Mouse (Mus musculus) lung, adult 2 months (tissue): ENCODE measurements around the gene Cdh23. TPM values are rescaled to one million over a fixed set of nuclear protein-coding genes. Genes with fewer than 3 reads are reported as not detected.
"Not testable (repeated sequence)": the region's sequence is repeated elsewhere in the genome, so short reads cannot be mapped to it uniquely, and the experiment has no call there.

Experiments used
- DNase-seq: peaks from one replicate; pipeline ENCODE4 v3.0.0; 2022
- H3K4me1 ChIP-seq: fragments of 200-500 bp; 2 replicates; pipeline ENCODE4 v1.6.1; 2011; ENCODE audit warnings: low read length; ENCODE audit not compliant: control insufficient read depth, insufficient read depth
- H3K4me3 ChIP-seq: fragments of 200-500 bp; replicated peaks from 2 replicates; pipeline ENCODE3; 2011; ENCODE audit warnings: low read depth, mild to moderate bottlenecking, control low read depth, low read length; ENCODE audit errors: extremely low read depth
- CTCF ChIP-seq: fragments of 200-500 bp; IDR thresholded peaks from 2 replicates; pipeline ENCODE4 v1.5.1; 2011; ENCODE audit warnings: mild to moderate bottlenecking, low read length, control low read depth; ENCODE audit not compliant: insufficient read depth
- POLR2A ChIP-seq: fragments of 200-500 bp; IDR thresholded peaks from 2 replicates; pipeline ENCODE4 v1.6.1; 2011; ENCODE audit warnings: low read depth, mild to moderate bottlenecking, control low read depth, low read length, borderline replicate concordance; ENCODE audit errors: extremely low read depth
- WGBS: fragments of 180-500 bp; shearing (Covaris S2); methylation state at CpG from one replicate; pipeline ENCODE4 v1.1.7; 2018; 5-methylcytosine and 5-hydroxymethylcytosine counted together
- polyA plus RNA-seq: library from polyadenylated mRNA; depleted of rRNA; stranded (reverse); fragments of >200 nt; gene quantifications from 2 replicates; pipeline ENCODE4 v1.2.3, GENCODE M21; 2012; rRNA removed

The Cdh23 gene
- polyA plus RNA-seq = 0.50 and 0.78 TPM in 2 replicates

- H3K4me1 ChIP-seq = no peaks in the 10 kb centered on the region
- H3K4me3 ChIP-seq = no peak within 1 kb of the TSS
- no peak for DNase-seq
- WGBS = 91% methylated on average over 6 of the region's 6 CpGs
- TF ChIP-seq POLR2A = no peak
- no peak for TF ChIP-seq CTCF
Measured at GRCm38 (mm10) chr10:60696390-60696789, at the start of gene Cdh23. Cdh23 (minus strand) TSS chr10:60696490.

DNA sequence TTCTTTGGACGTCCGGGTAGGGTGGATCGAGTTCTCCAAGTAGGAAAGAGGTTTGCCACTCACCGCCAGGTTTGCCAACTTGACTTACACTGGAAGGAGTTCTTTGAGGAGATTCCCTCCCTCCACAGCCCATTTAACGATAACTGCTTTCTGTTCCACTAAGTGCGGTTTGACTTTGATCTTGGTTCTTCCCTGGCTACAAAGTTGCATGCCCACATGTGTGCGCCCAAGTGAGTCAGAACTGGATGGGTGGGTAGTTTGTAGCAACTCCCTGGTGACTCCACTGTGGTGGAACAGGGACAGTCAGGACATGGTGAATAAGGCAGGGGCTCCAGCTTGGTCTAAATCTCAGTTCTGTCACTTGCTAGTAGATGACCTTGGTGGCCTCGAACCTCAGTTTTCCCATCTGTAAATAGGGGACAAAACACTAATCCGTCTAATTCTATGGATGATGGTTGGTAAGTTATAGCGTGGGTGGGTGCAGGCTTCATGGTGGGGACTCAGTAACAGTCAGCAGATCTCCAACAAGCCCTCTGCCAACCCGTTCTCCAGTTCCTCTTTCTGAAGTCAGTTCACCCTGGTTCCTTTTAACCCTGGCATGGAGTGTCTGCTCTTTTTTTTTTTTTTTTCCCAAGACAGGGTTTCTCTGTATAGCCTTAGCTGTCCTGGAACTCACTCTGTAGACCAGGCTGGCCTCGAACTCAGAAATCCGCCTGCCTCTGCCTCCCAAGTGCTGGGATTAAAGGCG lies 48.4 kb upstream of the Cdh23 start:
- WGBS = 83% methylated on average over 14 of the region's 14 CpGs
- TF ChIP-seq CTCF (no peak), POLR2A (no peak)
- Histone ChIP-seq H3K4me3 (no peak overlapping the region), H3K4me1 (no peaks in the 10 kb centered on the region)
- no peak for DNase-seq

GRCm38 (mm10) chr10:60743681-60744080 lies 47.4 kb upstream of the Cdh23 start:
- Histone ChIP-seq H3K4me3 (no peak overlapping the region), H3K4me1 (no peaks in the 10 kb centered on the region)
- no peak for TF ChIP-seq CTCF
- no peak for TF ChIP-seq POLR2A
- 70% methylated on average over 9 of the region's 9 CpGs for WGBS
- DNase-seq = no peak

DNA sequence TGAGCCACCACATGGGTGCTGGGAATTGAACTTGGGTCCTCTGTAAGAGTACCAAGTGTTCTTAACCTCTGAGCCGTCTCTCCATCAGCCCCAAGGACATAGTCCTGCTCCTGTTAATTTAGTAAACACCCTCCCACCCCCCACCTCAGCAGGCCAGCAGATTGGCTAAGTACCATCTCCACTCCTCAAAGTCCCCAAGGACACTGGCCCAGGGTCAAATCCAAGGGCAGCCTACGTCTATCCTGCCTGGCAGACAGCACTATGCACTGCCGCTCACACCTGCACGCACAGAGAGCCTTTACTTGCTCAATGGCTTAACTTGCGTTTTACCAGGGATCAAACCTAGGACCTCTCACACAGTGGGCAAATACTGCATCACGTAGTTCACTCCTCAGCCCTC lies 46.7 kb upstream of the Cdh23 start:
- Histone ChIP-seq H3K4me3 (no peak overlapping the region), H3K4me1 (no peaks in the 10 kb centered on the region)
- no peak for DNase-seq
- TF ChIP-seq CTCF (no peak), POLR2A (no peak)
- WGBS = 81% methylated on average over 6 of the region's 6 CpGs

GRCm38 (mm10) chr10:60742296-60742695 lies 46.0 kb upstream of the Cdh23 start:
- WGBS = 89% methylated on average over 1 of the region's 1 CpGs
- H3K4me3 ChIP-seq, DNase-seq, H3K4me1 ChIP-seq: not testable (repeated sequence)

GRCm38 (mm10) chr10:60741435-60741834 lies 45.1 kb upstream of the Cdh23 start:
- no peak overlapping the region for H3K4me3 ChIP-seq
- no peaks in the 10 kb centered on the region for H3K4me1 ChIP-seq
- TF ChIP-seq POLR2A (no peak), CTCF (no peak)
- DNase-seq = no peak
- WGBS = 81% methylated on average over 7 of the region's 7 CpGs

DNA sequence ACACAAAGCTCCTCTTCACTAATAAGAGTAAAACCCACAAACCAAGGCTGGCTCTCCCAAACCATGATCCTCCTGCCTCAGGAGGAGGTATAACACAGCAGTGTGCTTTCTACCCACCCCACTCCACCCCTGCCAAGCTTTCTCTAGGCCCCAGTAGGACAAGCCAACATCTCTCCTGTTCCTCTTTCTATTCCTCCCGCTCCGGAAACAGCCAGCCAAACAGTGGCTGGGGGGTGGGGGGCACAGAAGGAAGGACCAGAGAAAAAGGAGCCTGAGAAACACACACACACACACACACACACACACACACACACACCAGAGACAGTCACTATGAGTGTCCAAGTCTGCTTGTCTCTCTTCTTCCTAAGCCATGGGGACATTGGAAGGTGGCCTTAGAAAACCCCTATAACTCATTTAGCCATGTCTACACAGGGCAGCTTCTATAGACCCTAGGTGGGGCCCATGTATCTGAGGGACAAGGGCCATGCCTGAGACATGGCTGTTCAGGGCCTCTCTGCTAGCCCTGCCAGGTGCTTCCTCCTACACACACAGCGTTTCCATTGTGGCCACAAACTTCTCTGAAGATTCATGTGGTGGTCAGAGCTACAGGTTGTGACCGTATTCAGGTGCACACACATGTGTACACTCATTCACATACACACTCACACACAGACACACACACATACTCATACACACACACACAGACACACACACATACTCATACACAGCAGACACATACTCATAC lies 43.5 kb upstream of the Cdh23 start:
- Histone ChIP-seq H3K4me1 (no peaks in the 10 kb centered on the region), H3K4me3 (no peak overlapping the region)
- no peak for DNase-seq
- 85% methylated on average over 4 of the region's 4 CpGs for WGBS
- TF ChIP-seq POLR2A (no peak), CTCF (no peak)

DNA sequence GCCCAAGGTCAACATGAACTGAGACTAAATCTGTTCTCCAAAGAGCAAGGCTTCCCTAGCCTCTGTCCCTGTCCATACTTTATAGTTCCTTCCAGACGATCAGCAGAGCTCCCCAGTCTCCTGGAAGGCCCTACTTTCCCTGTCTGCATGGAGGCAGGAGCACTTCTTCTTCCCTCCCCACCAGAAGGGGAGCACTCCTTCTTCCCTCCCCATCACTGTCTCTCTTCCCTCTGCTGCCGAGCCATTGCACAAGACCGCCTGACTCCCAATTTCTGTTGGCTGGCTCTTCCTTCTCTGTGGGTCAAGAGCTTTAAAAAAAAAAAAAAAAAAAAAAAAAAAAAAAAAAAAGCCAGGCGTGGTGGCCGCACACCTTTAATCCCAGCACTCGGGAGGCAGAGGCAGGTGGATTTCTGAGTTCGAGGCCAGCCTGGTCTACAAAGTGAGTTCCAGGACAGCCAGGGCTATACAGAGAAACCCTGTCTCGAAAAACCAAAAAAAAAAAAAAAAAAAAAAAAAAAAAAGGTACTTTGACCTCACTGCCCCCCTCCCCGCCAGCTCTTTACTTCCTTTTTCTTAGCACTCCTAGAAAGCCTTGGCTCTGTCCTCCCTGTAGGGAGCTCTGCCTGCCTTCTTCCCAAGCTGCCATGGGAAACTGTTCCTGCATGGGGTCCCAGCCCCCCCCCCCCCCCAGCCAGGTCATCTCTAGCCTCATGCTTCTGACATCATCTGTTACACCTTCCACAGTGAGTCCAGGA lies 41.8 kb upstream of the Cdh23 start:
- H3K4me3 ChIP-seq = no peak overlapping the region
- no peak for TF ChIP-seq POLR2A
- TF ChIP-seq CTCF = no peak
- WGBS = 82% methylated on average over 8 of the region's 9 CpGs
- no peak for DNase-seq
- H3K4me1 ChIP-seq = no peaks in the 10 kb centered on the region

GRCm38 (mm10) chr10:60737169-60737728 lies 41.0 kb upstream of the Cdh23 start:
- TF ChIP-seq POLR2A (no peak), CTCF (no peak)
- 82% methylated on average over 11 of the region's 11 CpGs for WGBS
- Histone ChIP-seq H3K4me3 (no peak overlapping the region), H3K4me1 (no peaks in the 10 kb centered on the region)
- no peak for DNase-seq
